Mouse (Mus musculus): ENCODE results near the gene Zfp568. TPM values are rescaled to one million over a fixed set of nuclear protein-coding genes. Genes with fewer than 3 reads are reported as not detected.

Zfp568 gene
- 8.2 and 12.5 TPM in 2 replicates for polyA plus RNA-seq (2015; fragmentation: Nextera tagmentation; extraction: Ambion mirVana)

DNA sequence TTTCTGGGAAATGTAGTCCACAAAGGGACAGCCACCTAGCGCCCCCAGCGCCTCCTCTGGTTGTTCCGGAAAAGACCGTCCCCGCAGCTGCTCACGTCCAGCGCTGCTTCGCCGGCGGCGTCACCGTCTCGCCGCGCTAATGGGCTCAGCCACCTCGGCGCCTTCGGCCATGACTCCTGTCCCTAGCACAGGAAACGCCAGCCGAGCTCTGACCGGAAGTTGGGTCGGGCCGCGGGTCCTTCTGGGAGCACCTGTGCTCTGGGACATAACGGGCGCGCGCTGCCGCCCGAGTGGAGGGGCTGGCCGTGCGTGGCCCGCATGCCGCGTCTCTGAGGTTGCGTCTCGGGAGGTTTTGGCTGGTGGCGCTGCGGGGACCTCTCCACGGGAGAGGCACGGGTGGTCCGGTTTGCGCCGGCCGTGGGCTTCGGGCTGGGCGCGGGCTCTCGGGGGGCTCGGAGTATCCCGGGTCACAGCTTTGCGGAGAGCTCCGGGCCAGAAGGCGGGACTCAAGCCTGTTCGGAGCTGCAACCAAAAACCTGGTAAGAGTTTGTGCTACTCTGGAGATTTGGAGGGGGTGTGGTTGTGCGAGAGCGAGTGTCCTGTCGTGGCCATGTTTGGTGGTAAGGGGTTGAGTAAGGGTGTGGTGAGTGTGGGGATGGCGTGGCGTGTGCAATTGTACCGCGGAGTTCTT is at the start of gene Zfp568:
TSS of gene Zfp568 (plus strand) at position 266 of the 691 bp plus-strand sequence.
- H3K4me3 ChIP-seq (replicated peaks) = peak within 1 kb of the TSS; percentile 96
- WGBS (ENCODE audit: insufficient replicate concordance) = under 1% methylated on average over 62 of the region's 62 CpGs
- H3K36me3 ChIP-seq (replicated peaks) = peaks cover 23% of the 10 kb centered on the region
- no peaks in the 10 kb centered on the region for H3K9me3 ChIP-seq (replicated peaks)
- H3K4me1 ChIP-seq (replicated peaks) = peaks cover 28% of the 10 kb centered on the region
- peak within 1 kb of the TSS; percentile 87 for H3K9ac ChIP-seq
- H3K4me2 ChIP-seq = peak within 1 kb of the TSS; percentile 85
- peak within 1 kb of the TSS; percentile 93 for H3K27ac ChIP-seq (replicated peaks)
- H3K27me3 ChIP-seq = no peaks in the 10 kb centered on the region
- peak; percentile 89 for ATAC-seq (ENCODE audit: insufficient read depth)

DNA sequence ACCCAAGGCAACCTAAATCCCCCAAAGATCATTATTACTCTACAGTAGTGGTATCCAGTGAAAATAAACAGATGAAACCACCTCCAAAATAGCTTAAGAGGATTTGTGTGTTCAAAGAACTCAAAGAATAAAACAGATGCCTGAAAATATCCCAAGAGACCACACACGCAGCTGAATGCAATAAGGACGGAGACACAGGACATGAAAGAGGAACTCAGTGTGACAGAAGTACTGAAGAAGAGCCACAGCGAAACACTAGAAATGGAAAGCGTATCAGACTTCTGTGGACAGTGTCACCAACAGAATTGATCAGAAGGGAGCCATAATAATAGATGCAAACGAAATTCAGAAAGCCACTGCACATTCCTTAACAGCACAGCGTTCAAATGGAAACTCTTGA is 44.9 kb upstream of the Zfp568 start:
- H3K27ac ChIP-seq (replicated peaks) = no peak overlapping the region
- no peaks in the 10 kb centered on the region for H3K9me3 ChIP-seq (replicated peaks)
- 72% methylated on average over 6 of the region's 6 CpGs for WGBS (ENCODE audit: insufficient replicate concordance)
- no peaks in the 10 kb centered on the region for H3K4me1 ChIP-seq (replicated peaks)
- H3K4me3 ChIP-seq (replicated peaks) = no peak overlapping the region
- H3K36me3 ChIP-seq (replicated peaks) = peaks cover 35% of the 10 kb centered on the region
- H3K27me3 ChIP-seq = no peaks in the 10 kb centered on the region
- no peak overlapping the region for H3K4me2 ChIP-seq
- H3K9ac ChIP-seq = no peak overlapping the region
- ATAC-seq (ENCODE audit: insufficient read depth) = no peak

DNA sequence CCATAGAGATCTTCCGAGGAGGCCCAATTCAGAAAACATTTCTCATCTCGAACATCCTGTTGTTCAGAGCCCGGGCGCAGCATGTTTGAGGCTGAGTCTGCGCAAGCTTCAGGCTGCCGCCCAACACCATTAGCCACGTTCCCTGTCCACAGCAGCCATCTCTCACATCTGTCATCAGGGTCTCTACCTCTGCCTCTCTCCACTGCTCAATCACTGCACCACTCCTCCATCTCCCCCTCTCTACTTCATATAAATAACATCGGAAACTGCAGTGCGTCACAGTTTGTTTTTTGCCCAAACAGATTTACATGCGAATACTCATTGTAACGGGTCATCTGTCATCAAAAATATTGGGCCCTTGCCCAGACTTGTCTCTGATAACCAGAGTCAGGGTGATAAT is 42.7 kb upstream of the Zfp568 start:
- H3K4me1 ChIP-seq (replicated peaks) = no peaks in the 10 kb centered on the region
- no peaks in the 10 kb centered on the region for H3K9me3 ChIP-seq (replicated peaks)
- H3K36me3 ChIP-seq (replicated peaks) = peaks cover 13% of the 10 kb centered on the region
- H3K27ac ChIP-seq (replicated peaks) = no peak overlapping the region
- WGBS (ENCODE audit: insufficient replicate concordance) = 82% methylated on average over 11 of the region's 11 CpGs
- no peak for ATAC-seq (ENCODE audit: insufficient read depth)
- no peak overlapping the region for H3K4me2 ChIP-seq
- no peak overlapping the region for H3K9ac ChIP-seq
- no peak overlapping the region for H3K4me3 ChIP-seq (replicated peaks)
- no peaks in the 10 kb centered on the region for H3K27me3 ChIP-seq

GRCm38 (mm10) chr7:29942740-29943139 is 41.0 kb upstream of the Zfp568 start:
- no peak overlapping the region for H3K4me3 ChIP-seq (replicated peaks)
- H3K36me3 ChIP-seq (replicated peaks) = no peaks in the 10 kb centered on the region
- no peaks in the 10 kb centered on the region for H3K4me1 ChIP-seq (replicated peaks)
- H3K9me3 ChIP-seq (replicated peaks) = no peaks in the 10 kb centered on the region
- H3K27me3 ChIP-seq = no peaks in the 10 kb centered on the region
- 77% methylated on average over 2 of the region's 2 CpGs for WGBS (ENCODE audit: insufficient replicate concordance)
- H3K9ac ChIP-seq = no peak overlapping the region
- no peak for ATAC-seq (ENCODE audit: insufficient read depth)
- H3K27ac ChIP-seq (replicated peaks) = no peak overlapping the region
- no peak overlapping the region for H3K4me2 ChIP-seq

DNA sequence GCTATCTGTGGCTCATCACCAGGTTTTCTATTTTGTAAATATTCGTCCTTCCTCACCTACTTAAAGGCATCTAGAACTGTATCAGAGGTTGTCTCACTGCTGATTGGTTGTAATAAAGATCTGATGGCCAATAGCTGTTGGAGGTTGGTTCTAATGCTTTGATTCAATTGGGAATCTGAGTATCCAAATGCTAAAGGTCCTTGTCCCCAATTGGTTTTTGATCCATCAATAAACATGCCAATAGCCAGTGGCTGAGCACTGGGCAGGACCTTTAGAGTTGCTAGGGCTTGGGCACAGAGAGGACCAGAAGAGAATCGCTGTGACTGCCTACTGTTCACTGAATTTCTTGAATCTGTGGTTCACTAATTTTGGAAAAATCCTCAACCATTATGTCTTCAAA is 40.0 kb upstream of the Zfp568 start:
- ATAC-seq (ENCODE audit: insufficient read depth) = no peak
- no peaks in the 10 kb centered on the region for H3K36me3 ChIP-seq (replicated peaks)
- no peaks in the 10 kb centered on the region for H3K9me3 ChIP-seq (replicated peaks)
- H3K9ac ChIP-seq = no peak overlapping the region
- H3K4me1 ChIP-seq (replicated peaks) = no peaks in the 10 kb centered on the region
- no peaks in the 10 kb centered on the region for H3K27me3 ChIP-seq
- H3K27ac ChIP-seq (replicated peaks) = no peak overlapping the region
- 66% methylated on average over 2 of the region's 2 CpGs for WGBS (ENCODE audit: insufficient replicate concordance)
- no peak overlapping the region for H3K4me2 ChIP-seq
- no peak overlapping the region for H3K4me3 ChIP-seq (replicated peaks)

DNA sequence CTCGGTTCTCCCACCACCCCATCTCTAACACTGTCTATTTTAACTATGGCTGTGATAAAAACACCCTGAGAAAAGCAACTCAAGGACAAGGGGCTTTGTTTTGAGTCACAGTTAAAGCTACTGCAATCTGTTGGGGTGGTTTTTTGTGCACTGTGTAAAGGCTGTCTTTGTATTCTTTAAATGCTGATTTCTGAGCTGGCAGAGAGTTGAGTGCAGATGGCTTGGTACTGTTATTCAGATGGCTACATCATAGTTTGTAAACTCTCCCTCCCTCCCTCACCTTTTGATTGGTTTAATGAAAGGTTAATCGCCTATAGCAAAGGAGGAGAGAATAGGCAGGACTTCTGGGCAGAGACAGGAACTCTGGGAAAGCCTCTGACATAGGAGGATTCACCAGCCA is 39.6 kb upstream of the Zfp568 start:
- H3K27ac ChIP-seq (replicated peaks) = no peak overlapping the region
- no peaks in the 10 kb centered on the region for H3K36me3 ChIP-seq (replicated peaks)
- H3K4me1 ChIP-seq (replicated peaks) = no peaks in the 10 kb centered on the region
- H3K4me2 ChIP-seq = no peak overlapping the region
- H3K27me3 ChIP-seq = no peaks in the 10 kb centered on the region
- no peak for ATAC-seq (ENCODE audit: insufficient read depth)
- H3K9me3 ChIP-seq (replicated peaks) = no peaks in the 10 kb centered on the region
- no peak overlapping the region for H3K4me3 ChIP-seq (replicated peaks)
- WGBS (ENCODE audit: insufficient replicate concordance) = 62% methylated on average over 2 of the region's 2 CpGs
- no peak overlapping the region for H3K9ac ChIP-seq

GRCm38 (mm10) chr7:29953086-29953485 is 30.7 kb upstream of the Zfp568 start:
- H3K4me3 ChIP-seq (replicated peaks) = peak overlapping the region; percentile 80
- WGBS (ENCODE audit: insufficient replicate concordance) = 37% methylated on average over 10 of the region's 10 CpGs
- peak overlapping the region; percentile 89 for H3K27ac ChIP-seq (replicated peaks)
- ATAC-seq (ENCODE audit: insufficient read depth) = no peak
- peak overlapping the region; percentile 83 for H3K9ac ChIP-seq
- peak overlapping the region; percentile 90 for H3K4me2 ChIP-seq
- H3K36me3 ChIP-seq (replicated peaks) = 0 out of 2 replicates have a peak, but pooled peaks cover 4% of the 10 kb centered on the region
- H3K27me3 ChIP-seq = no peaks in the 10 kb centered on the region
- peaks cover 16% of the 10 kb centered on the region for H3K4me1 ChIP-seq (replicated peaks)
- no peaks in the 10 kb centered on the region for H3K9me3 ChIP-seq (replicated peaks)

GRCm38 (mm10) chr7:29953513-29954401 is 30.0 kb upstream of the Zfp568 start, which contains the start of gene Zfp74:
Zfp74 (minus strand) TSS chr7:29954089.
- H3K36me3 ChIP-seq (replicated peaks) = 0 out of 2 replicates have a peak, but pooled peaks cover 4% of the 10 kb centered on the region

DNA sequence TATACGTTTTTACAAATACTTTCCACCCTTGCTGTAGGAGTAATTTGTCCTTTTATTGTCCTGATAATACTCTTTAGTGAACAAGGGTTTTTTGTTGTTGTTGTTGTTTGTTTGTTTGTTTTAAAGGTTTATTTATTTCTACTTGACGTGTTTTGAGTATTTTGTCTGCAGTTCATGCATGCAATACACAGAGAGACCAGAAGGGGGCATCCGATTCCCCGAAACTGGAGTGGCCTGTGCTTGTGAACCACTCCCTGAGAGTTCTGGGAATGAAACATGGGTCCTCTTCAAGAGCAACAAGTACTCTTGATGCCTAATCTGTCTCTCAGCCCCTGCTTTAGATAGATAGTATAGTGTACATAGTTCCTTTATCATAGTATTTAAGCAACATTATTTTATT is 29.0 kb upstream of the Zfp568 start:
- WGBS (ENCODE audit: insufficient replicate concordance) = 6% methylated on average over 4 of the region's 4 CpGs
- ATAC-seq (ENCODE audit: insufficient read depth) = no peak
- Histone ChIP-seq H3K27ac (replicated peaks) (no peak overlapping the region), H3K36me3 (replicated peaks) (0 out of 2 replicates have a peak, but pooled peaks cover under 1% of the 10 kb centered on the region), H3K9ac (no peak overlapping the region), H3K9me3 (replicated peaks) (no peaks in the 10 kb centered on the region), H3K27me3 (no peaks in the 10 kb centered on the region), H3K4me1 (replicated peaks) (peaks cover 16% of the 10 kb centered on the region), H3K4me3 (replicated peaks) (peak overlapping the region; percentile 80), H3K4me2 (peak overlapping the region; percentile 90)

More at GRCm38 (mm10) chr7:29953513-29954401, 30.0 kb upstream of the Zfp568 start, which contains the start of gene Zfp74:
- WGBS (ENCODE audit: insufficient replicate concordance) = 1% methylated on average over 52 of the region's 52 CpGs
- Histone ChIP-seq H3K9me3 (replicated peaks) (no peaks in the 10 kb centered on the region), H3K27ac (replicated peaks) (peak within 1 kb of the TSS; percentile 89), H3K4me1 (replicated peaks) (peaks cover 16% of the 10 kb centered on the region), H3K4me3 (replicated peaks) (peak within 1 kb of the TSS; percentile 80), H3K9ac (peak within 1 kb of the TSS; percentile 83), H3K27me3 (no peaks in the 10 kb centered on the region), H3K4me2 (peak within 1 kb of the TSS; percentile 90)
- peak; percentile 92 for ATAC-seq (ENCODE audit: insufficient read depth)

DNA sequence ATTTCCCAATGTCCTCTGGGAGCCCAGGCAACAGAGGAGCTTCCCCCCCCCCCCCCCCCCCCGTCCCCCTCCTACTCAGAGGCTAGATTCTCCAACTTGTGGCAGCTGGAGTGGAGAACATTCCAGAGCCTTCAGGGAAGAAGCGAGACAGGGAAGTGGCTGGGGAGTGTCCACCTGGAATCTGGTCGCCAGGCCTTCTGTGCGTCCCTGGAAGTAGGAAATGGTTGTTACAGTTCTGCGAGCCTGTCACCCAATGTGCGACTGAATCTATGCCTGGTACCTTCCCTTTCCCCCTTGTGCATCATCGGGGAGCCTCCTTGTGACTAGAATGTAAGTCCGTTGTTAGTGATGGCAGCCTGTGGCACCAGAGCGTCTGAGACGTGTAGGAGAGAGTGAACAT is 27.5 kb upstream of the Zfp568 start:
- Histone ChIP-seq H3K27ac (replicated peaks) (no peak overlapping the region), H3K4me3 (replicated peaks) (no peak overlapping the region), H3K4me1 (replicated peaks) (peaks cover 16% of the 10 kb centered on the region), H3K36me3 (replicated peaks) (no peaks in the 10 kb centered on the region), H3K4me2 (no peak overlapping the region), H3K9ac (no peak overlapping the region), H3K27me3 (no peaks in the 10 kb centered on the region), H3K9me3 (replicated peaks) (no peaks in the 10 kb centered on the region)
- no peak for ATAC-seq (ENCODE audit: insufficient read depth)
- 55% methylated on average over 10 of the region's 10 CpGs for WGBS (ENCODE audit: insufficient replicate concordance)

- Histone ChIP-seq H3K4me3 (replicated peaks) (no peak overlapping the region), H3K36me3 (replicated peaks) (no peaks in the 10 kb centered on the region), H3K27ac (replicated peaks) (no peak overlapping the region), H3K4me1 (replicated peaks) (peaks cover 12% of the 10 kb centered on the region), H3K9ac (no peak overlapping the region), H3K27me3 (no peaks in the 10 kb centered on the region), H3K4me2 (no peak overlapping the region), H3K9me3 (replicated peaks) (no peaks in the 10 kb centered on the region)
- WGBS (ENCODE audit: insufficient replicate concordance) = 46% methylated on average over 11 of the region's 11 CpGs
- ATAC-seq (ENCODE audit: insufficient read depth) = no peak
These were observed 25.5 kb upstream of the Zfp568 start for GRCm38 (mm10) chr7:29958125-29958724.

Data from liver, embryonic 15.5 days (tissue).